Mouse (Mus musculus) lung, embryonic 16.5 days (tissue): ENCODE results near the gene Mettl26. TPM values are rescaled to one million over a fixed set of nuclear protein-coding genes. Genes with fewer than 3 reads are reported as not detected.

Experiments
- ATAC-seq: fragments of 200-750 bp; cut with Nextera tagmentation; 2 replicates; pipeline ENCODE4 v1.8.0; 2017; ENCODE audit warnings: low read depth, mild to moderate bottlenecking, moderate library complexity
- H3K27ac ChIP-seq: fragments of 300-500 bp; sonication (generic); 2 replicates; pipeline ENCODE4 v1.5.1; 2014; ENCODE audit warnings: mild to moderate bottlenecking, control low read depth, low read length
- H3K27me3 ChIP-seq: fragments of 300-500 bp; sonication (generic); 2 replicates; pipeline ENCODE4 v1.6.1; 2014; ENCODE audit warnings: low read depth, low read length, mixed read lengths; ENCODE audit not compliant: control insufficient read depth, insufficient read depth
- H3K36me3 ChIP-seq: fragments of 300-500 bp; sonication (generic); 2 replicates; pipeline ENCODE4 v1.6.1; 2014; ENCODE audit warnings: low read length; ENCODE audit not compliant: control insufficient read depth, insufficient read depth
- H3K4me1 ChIP-seq: fragments of 300-500 bp; sonication (generic); replicated peaks from 2 replicates; pipeline ENCODE4 v1.6.1; 2014; ENCODE audit warnings: low read length, mixed read lengths; ENCODE audit not compliant: control insufficient read depth, insufficient read depth
- H3K4me2 ChIP-seq: fragments of 300-500 bp; sonication (generic); 2 replicates; pipeline ENCODE4 v1.6.1; 2014; ENCODE audit warnings: low read depth, low read length, control low read depth
- H3K4me3 ChIP-seq: fragments of 300-500 bp; sonication (generic); 2 replicates; pipeline ENCODE4 v1.5.1; 2014; ENCODE audit warnings: mild to moderate bottlenecking, low read length, control low read depth
- H3K9ac ChIP-seq: fragments of 300-500 bp; sonication (generic); 2 replicates; pipeline ENCODE4 v1.6.1; 2014; ENCODE audit warnings: low read length, control low read depth
- H3K9me3 ChIP-seq: fragments of 300-500 bp; sonication (generic); 2 replicates; pipeline ENCODE4 v1.6.1; 2016; ENCODE audit warnings: low read length; ENCODE audit not compliant: control insufficient read depth
- WGBS: fragments of 180-500 bp; shearing (Covaris S2); extraction: QIAGEN DNeasy Blood & Tissue Kit; methylation state at CpG from one replicate; pipeline ENCODE4 v1.1.7; 2014; 5-methylcytosine and 5-hydroxymethylcytosine counted together
- polyA plus RNA-seq: library from polyadenylated mRNA; unstranded; fragments of >200 nt; fragmentation: Nextera tagmentation; extraction: Ambion mirVana; gene quantifications from 2 replicates; pipeline ENCODE4 v1.2.1, GENCODE M21; 2015

Mettl26 gene
- polyA plus RNA-seq, 1 experiment from 2014 or later: 54.2 TPM

GRCm38 (mm10) chr17:25879750-25880149, 4.9 kb downstream of the Mettl26 start:
- no peak overlapping the region for H3K27ac ChIP-seq
- H3K4me1 ChIP-seq: peaks cover 12% of the 10 kb centered on the region
- H3K4me2 ChIP-seq: no peak overlapping the region
- peaks cover 9% of the 10 kb centered on the region; the same call in 1 of the 2 replicates for H3K36me3 ChIP-seq
- 77% methylated on average over 8 of the region's 8 CpGs for WGBS
- H3K9ac ChIP-seq: no peak overlapping the region
- no peak overlapping the region for H3K4me3 ChIP-seq
- H3K9me3 ChIP-seq: no peaks in the 10 kb centered on the region
- no peak for ATAC-seq
- no peaks in the 10 kb centered on the region for H3K27me3 ChIP-seq

- no peaks in the 10 kb centered on the region for H3K27me3 ChIP-seq
- no peak for ATAC-seq
- peaks cover 12% of the 10 kb centered on the region; the same call in 1 of the 2 replicates for H3K36me3 ChIP-seq
- 36% methylated on average over 5 of the region's 5 CpGs for WGBS
- peaks cover 12% of the 10 kb centered on the region for H3K4me1 ChIP-seq
- peak within 1 kb of the TSS; percentile 4; the same call in 1 of the 2 replicates for H3K9ac ChIP-seq
- H3K27ac ChIP-seq: no peak within 1 kb of the TSS
- H3K4me2 ChIP-seq: no peak within 1 kb of the TSS
- no peak within 1 kb of the TSS for H3K4me3 ChIP-seq
- H3K9me3 ChIP-seq: no peaks in the 10 kb centered on the region
Measured at GRCm38 (mm10) chr17:25880196-25880910, 5.5 kb downstream of the Mettl26 start, which contains the start of gene Wfikkn1. Gene Wfikkn1, minus strand, starts transcription at chr17:25880858.

GRCm38 (mm10) chr17:25880913-25881641, 6.2 kb downstream of the Mettl26 start:
- peaks cover 12% of the 10 kb centered on the region; the same call in 1 of the 2 replicates for H3K36me3 ChIP-seq
- no peaks in the 10 kb centered on the region for H3K27me3 ChIP-seq
- H3K4me3 ChIP-seq: no peak overlapping the region
- peaks cover 9% of the 10 kb centered on the region for H3K4me1 ChIP-seq
- H3K9ac ChIP-seq: peak overlapping the region; percentile 4; the same call in 1 of the 2 replicates
- ATAC-seq: no peak
- H3K27ac ChIP-seq: no peak overlapping the region
- no peak overlapping the region for H3K4me2 ChIP-seq
- WGBS: 15% methylated on average over 5 of the region's 5 CpGs
- no peaks in the 10 kb centered on the region for H3K9me3 ChIP-seq

- no peak for ATAC-seq
- WGBS: 36% methylated on average over 4 of the region's 4 CpGs
- Histone ChIP-seq H3K9ac (no peak overlapping the region; the same call in 1 of the 2 replicates), H3K4me2 (no peak overlapping the region), H3K27me3 (no peaks in the 10 kb centered on the region), H3K36me3 (peaks cover 12% of the 10 kb centered on the region; the same call in 1 of the 2 replicates), H3K27ac (no peak overlapping the region), H3K4me3 (no peak overlapping the region), H3K4me1 (peaks cover 3% of the 10 kb centered on the region; the same call in 1 of the 2 replicates), H3K9me3 (no peaks in the 10 kb centered on the region)
Measured at GRCm38 (mm10) chr17:25881691-25882090, 6.8 kb downstream of the Mettl26 start.

DNA sequence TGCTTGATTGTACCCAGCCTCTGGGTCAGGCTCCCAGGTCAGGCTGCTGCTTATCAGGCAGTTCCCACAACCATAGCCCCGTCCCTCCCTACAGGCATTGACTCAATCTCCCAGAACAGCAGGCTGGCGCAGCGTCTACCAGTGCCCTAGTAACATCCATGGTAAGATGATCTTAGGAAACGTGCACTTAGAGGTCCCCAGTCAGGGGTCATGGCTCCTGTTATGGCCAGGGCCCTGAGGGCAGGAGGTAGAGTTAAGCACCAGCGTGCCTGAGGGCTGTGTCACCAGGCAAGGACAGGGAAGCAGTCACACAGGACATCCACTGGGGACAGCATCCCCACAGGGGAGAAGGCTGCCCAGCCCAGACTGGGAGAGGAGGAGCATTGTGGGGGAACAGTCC, 7.4 kb downstream of the Mettl26 start:
- Histone ChIP-seq H3K36me3 (peaks cover 12% of the 10 kb centered on the region; the same call in 1 of the 2 replicates), H3K27ac (no peak overlapping the region), H3K4me2 (no peak overlapping the region), H3K27me3 (no peaks in the 10 kb centered on the region), H3K4me3 (no peak overlapping the region), H3K9me3 (no peaks in the 10 kb centered on the region), H3K4me1 (no peaks in the 10 kb centered on the region), H3K9ac (no peak overlapping the region)
- 45% methylated on average over 5 of the region's 5 CpGs for WGBS
- no peak for ATAC-seq

GRCm38 (mm10) chr17:25883268-25883667, 8.4 kb downstream of the Mettl26 start:
- H3K4me1 ChIP-seq: no peaks in the 10 kb centered on the region; the same call in 1 of the 2 replicates
- no peak overlapping the region for H3K9ac ChIP-seq
- no peaks in the 10 kb centered on the region for H3K9me3 ChIP-seq
- H3K36me3 ChIP-seq: peaks cover 12% of the 10 kb centered on the region; the same call in 1 of the 2 replicates
- 88% methylated on average over 8 of the region's 8 CpGs for WGBS
- H3K27me3 ChIP-seq: no peaks in the 10 kb centered on the region
- no peak overlapping the region for H3K4me3 ChIP-seq
- no peak overlapping the region for H3K27ac ChIP-seq
- no peak for ATAC-seq
- no peak overlapping the region for H3K4me2 ChIP-seq

- Histone ChIP-seq H3K27me3 (no peaks in the 10 kb centered on the region), H3K4me2 (no peak overlapping the region), H3K4me1 (no peaks in the 10 kb centered on the region; the same call in 1 of the 2 replicates), H3K4me3 (no peak overlapping the region), H3K36me3 (peaks cover 14% of the 10 kb centered on the region; the same call in 1 of the 2 replicates), H3K9ac (no peak overlapping the region), H3K27ac (no peak overlapping the region), H3K9me3 (no peaks in the 10 kb centered on the region)
- no peak for ATAC-seq
- 90% methylated on average over 3 of the region's 3 CpGs for WGBS
Measured at GRCm38 (mm10) chr17:25883824-25884223, 8.9 kb downstream of the Mettl26 start.

GRCm38 (mm10) chr17:25885636-25886035, 10.8 kb downstream of the Mettl26 start:
- 76% methylated on average over 4 of the region's 4 CpGs for WGBS
- ATAC-seq: no peak
- H3K9me3 ChIP-seq: no peaks in the 10 kb centered on the region
- no peak overlapping the region for H3K4me2 ChIP-seq
- H3K27me3 ChIP-seq: no peaks in the 10 kb centered on the region
- H3K4me1 ChIP-seq: no peaks in the 10 kb centered on the region; the same call in 1 of the 2 replicates
- no peak overlapping the region for H3K4me3 ChIP-seq
- peaks cover 12% of the 10 kb centered on the region; the same call in 1 of the 2 replicates for H3K36me3 ChIP-seq
- no peak overlapping the region for H3K9ac ChIP-seq
- no peak overlapping the region for H3K27ac ChIP-seq

DNA sequence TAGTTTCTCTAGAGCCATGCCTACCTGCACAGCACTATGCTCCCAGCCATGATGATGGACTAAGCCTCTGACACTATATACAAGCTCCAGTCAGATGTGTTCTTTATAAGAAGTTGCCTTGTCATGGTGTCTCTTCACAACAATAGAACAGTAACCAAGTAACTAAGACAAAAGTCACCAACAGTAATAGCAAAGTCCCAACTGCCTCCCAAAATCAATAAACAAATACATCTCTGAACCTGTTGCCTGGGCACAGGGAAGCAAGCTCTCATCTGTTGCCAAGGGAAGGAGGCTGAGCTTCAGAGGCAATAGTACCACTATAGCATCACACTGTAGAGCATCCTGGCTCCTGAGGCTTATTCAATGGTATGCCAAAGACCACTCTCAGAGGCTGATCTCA, 11.9 kb downstream of the Mettl26 start:
- no peak overlapping the region for H3K9ac ChIP-seq
- no peaks in the 10 kb centered on the region for H3K9me3 ChIP-seq
- H3K4me1 ChIP-seq: no peaks in the 10 kb centered on the region; the same call in 1 of the 2 replicates
- no peaks in the 10 kb centered on the region for H3K27me3 ChIP-seq
- no peak for ATAC-seq
- no peak overlapping the region for H3K4me2 ChIP-seq
- no peak overlapping the region for H3K4me3 ChIP-seq
- H3K36me3 ChIP-seq: peaks cover 12% of the 10 kb centered on the region; the same call in 1 of the 2 replicates
- no peak overlapping the region for H3K27ac ChIP-seq
